Mouse (Mus musculus) ZHBTc4 (cell line): ENCODE results near the gene 1500011B03Rik.

Source experiments
- DNase-seq: peaks from one replicate; pipeline ENCODE4 v3.0.0-alpha.2; 2011; ENCODE audit warnings: low read depth, low spot score

1500011B03Rik gene

DNA sequence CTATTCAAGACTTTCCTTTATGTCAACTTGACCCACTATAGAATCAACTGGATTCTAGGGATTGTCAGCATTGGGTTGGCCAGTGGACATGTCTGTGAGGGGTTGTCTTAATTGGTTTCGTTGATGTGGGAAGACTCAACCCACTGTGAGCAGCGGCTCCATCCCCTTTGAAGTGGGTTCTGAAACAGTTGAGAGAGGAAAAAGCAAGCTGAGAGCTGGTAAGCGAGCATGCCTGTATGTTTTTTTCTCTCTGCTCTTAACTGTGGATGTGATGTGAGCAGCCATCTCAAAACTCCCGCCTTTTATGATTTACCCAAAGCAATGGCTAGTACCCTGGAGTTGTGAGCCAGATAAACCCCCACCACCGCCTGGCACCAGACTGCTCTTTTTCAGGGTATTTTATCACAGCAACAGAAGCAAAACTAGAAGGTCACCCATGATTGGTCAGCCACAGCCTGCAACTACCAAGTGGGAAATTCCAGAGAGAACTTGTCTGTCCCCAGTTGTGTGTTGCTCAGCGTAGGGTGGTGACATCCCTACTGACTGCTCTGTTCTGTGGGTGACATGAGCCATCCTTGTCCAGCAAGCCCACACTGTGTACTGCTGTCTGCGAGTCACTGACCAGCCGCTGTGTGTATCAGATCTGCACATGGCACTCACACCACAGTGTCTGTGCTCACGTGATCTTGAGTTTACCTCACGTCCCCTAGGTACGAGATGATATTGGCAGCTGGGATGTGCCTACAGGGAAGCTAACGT lies 39.7 kb downstream of the 1500011B03Rik start:
- no peak for DNase-seq

DNA sequence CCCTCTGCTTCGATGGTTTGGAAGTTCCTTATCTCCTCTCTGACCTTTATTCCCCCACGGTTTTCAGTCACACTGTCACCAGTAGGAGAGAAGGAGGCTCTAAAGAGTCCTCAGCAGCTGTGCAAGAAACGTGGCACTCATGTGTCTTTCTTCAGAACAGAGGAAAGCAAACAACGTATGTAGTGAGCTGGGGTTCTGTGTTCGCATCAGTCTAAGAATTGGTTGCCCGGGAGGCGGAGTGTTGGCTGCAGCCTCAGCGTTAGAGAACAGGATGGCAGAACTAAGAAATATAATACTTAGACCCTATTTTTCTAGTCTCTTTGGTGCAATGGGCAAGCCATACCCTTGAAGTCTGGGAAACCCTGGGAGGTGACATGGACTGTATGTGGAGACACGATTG lies 40.3 kb downstream of the 1500011B03Rik start:
- no peak for DNase-seq

DNA sequence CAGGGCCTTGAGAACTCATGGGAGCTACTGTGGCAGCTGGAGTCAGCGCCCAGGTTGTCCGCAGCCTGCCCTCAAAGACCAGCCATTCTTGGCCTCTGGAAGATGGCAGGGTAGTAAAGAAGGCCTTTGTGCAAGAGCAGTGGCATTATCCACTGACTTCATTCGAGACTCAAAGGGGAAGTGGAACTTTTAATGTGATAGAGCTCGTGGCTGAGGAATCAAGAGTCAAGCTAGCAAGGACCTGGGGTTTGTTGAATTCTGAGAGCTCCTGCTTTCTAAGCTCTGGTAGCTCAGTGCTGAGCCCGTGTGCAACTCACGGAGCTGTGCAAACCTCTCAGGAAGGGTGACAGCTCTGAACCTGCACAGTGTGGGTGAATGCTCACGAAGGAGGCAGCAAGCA lies 42.4 kb downstream of the 1500011B03Rik start:
- DNase-seq, result no peak

DNA sequence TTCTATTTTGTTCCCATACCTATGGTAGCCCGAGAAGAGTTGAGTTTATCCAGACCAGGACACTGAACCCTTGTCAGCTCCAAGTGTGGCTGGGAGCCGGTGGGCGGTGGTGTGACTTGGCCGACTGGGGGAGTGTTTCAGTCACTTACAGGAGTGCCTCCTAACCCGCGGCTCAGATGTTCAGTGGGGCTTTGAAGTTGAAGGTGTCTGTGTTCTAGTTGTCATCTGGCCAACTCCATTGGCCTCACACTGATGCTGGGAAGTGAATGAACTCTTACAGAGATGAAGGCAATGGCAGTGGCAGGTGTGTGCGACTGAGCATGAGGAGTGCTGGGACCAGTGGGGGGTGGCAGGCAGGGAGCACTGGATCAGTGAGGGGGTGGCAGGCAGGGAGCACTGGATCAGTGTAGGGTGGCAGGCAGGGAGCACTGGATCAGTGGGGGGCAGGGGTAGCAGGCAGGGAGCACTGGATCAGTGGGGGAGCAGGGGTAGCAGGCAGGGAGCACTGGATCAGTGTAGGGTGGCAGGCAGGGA lies 43.2 kb downstream of the 1500011B03Rik start:
- no peak for DNase-seq

DNA sequence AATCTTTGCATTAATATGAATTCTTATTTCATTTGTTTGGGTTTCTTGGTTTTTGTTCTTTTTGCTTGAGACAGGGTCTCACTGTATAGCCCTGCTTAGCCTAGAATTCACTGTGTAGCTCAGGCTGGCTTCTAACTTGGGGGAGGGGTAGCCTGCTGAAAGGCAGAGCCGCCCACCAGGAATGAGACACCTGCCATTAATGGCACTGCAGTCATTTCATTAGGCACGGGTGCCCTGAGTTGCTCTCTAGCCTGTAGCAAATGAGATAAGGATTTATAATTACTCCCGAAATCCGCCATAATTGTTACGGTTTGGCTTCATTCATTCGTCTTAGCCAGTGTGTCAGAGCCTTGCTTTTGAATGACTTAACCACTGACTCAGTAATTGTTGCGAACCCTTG lies 47.1 kb downstream of the 1500011B03Rik start:
- DNase-seq, result no peak

DNA sequence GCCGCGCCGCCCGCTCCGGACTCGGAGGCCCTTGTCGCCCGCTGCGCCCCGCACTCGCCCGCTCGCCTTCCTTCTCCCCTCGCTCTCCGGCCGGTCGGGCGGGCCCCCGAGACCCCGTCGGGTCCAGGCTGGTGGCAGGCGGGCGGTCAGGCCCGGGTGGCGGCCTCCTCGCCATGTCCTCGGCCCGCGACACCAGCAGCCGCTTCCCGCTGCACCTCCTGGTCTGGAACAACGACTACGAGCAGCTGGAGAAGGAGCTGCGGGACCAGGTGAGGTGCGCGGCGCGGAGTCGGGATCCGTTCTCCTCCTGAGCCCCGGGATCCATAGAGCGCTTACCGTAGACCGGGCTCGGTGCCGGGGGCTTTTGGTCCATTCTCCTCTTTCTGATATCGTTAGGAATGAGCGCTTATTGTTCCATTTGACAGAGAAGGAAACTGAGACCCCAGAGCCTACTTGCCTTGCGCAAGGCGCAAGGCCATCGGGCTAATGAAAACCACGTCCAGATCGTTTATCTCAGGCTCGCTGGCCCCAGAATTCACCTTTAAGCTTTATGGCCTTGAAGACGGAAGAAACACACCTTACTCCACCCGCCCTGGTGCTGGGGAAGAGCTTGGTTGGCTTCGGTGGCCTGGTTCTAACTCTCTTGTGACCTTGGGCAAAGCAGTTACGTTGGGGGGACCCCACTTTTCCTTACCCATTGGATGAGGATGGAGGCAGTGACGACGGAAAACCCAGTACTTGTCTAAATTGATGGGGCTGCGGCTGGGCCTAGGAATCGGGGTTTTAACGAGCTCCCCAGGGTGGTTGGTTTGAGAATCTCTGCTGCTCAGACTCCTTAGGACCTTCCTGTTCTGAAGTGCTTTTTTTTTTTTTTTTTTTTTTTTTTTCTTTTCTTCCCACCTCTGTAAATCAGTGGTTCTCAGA lies 48.0 kb downstream of the 1500011B03Rik start, which contains the start of gene Git2:
Gene Git2 (minus strand): TSS at position 462 of the 924 bp plus-strand sequence.
- no peak for DNase-seq

DNA sequence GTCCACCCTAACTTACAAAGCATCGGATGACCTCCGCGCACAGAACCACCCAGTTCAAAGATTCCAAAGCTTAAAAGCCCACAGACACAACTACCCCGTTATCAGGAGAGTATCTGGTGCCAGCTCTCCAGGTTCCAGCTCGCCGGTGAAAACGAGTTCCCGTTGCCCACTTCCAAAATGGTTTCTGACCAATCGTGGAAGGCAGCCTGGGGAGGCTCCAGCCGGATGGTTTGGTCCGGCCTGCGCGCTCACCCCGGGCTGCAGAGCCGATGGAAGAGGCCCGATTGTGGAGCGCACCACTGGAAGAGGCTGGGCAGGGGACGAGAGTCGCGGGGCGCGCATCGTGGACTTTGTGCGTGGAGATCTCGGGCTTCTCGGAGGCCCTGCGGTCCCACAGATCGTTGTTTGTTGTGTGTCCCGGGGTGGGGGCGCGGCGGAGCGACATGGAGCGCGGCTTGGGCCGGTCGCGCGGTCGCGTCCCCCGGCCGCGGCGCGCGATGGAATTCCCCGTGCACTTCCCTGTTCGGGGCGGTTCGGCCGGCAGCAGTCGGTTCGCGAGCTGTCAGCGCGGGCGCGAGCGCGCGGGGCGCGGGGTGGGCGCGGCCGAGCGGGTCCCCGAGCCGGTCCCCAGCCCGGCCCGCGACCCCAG lies 48.7 kb downstream of the 1500011B03Rik start, which contains the start of gene Ankrd13a:
Gene Ankrd13a (plus strand): TSS at position 275 of the 649 bp plus-strand sequence.
- peak; percentile 97 for DNase-seq

DNA sequence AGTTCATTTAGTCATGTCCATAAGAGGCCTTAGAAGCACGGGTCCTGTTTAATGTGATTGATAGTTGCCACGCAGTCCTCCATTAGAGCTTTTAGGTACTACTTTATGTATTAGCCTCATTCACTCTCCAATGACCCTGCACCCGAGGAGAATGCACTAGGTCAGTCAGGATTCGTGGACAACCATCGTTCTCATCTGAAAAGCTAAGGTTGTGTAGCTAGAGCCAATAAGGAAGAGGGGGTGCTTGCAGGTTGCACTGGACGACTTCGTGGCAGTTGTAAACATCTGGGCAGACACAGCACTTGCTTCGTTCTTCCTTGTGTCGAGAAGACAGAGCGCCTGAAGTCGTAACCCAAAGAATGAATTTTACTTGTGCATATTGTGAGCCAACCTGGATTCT lies 49.5 kb downstream of the 1500011B03Rik start:
- DNase-seq, result peak; percentile 41

DNA sequence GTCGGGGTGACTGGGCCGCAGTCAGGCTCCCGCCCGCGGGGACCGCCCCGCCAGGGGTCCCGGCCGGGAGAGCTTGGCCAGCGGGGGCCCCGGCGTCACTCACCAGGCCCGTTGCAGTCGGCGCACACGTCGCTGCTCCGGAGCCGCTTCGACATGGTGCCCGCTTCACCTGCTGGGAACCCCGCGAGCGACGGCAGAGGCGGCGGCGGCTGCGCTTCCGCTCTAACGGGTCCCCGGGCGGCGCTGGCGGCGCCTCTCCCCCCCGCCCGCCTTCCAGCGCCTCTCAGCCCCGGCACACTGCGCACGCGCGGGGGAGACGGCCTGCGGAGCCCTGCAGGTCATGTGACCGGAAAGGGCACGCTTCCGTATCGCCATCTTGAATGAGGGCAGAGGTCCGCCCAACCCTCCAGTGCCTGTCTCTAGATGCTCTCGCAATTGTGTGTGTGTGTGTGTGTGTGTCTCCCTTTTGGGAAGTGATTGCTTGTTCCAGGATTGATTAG lies 50.0 kb downstream of the 1500011B03Rik start:
- peak; percentile 100 for DNase-seq

DNA sequence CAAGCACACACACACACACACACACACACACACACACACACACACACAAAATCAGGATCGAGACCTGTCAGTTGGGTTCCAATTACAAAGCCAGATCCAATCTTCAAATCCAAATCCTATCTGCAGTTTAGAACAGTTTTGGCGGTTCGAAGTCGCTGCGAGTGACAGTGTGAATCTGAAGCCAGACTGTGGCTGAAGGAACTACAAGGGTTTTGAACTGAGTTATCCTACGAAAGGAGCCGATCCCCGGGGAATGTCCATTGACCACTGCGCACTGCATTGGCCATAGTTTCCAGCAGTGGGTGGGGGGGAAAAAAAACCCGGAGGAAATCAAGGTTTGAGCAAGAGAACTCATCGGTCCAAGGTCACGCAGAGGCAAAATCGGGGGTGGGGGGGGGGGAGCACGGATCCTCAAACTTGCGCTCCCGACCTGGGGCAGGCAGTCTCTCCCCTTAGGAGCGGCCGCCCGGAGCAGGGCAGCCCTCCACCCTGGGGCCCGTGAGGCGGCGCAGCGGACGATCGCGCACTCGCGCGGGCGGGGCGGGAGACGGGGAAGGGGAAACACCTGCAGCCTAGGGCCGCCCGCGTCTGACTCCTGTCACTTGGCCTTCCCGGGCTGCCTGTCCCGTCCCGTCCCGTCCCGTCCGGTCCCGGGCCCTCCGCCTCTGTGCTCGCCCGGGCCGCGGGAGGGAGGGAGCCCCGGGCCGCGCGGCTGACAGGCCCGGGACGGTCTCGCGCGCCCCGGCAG lies 50.6 kb downstream of the 1500011B03Rik start:
- peak; percentile 59 for DNase-seq

DNA sequence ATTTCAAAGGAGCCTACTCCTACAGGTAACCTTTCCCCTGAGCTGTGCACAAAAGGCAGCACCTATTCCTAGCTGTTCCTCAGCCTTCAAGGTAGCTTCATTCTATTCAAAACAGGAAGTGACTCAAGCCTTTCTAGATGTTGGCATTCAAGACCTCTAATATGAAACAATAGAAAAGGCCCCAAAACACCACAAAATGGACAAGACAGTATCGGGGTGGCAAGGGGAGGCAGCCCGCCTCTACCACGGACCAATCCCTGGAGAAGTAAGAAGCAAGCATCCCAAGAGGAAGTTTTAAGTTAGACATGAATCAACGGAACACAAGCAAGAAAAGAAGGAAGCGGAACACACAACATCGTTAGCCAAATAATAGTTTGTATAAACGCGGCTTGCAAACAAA lies 51.5 kb downstream of the 1500011B03Rik start:
- no peak for DNase-seq

DNA sequence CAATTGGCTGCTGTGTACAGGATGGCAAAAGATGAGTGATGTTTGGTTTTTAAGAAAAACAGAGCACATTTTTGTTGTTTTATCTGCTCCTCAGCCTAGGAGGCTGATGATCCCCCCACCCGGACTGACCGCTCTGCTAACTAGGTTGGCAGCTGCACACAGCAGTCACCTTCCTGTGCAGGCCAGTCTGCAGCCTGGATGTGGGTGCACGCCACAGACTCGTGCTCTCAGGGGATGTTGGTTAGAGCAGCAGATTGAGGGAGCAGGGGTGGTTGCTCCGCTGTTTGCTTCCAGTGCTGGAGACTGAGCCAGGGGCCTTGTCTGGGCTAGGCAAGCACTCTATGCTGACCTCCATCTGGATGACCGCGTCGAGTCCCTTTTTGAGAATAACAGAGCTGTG lies 53.5 kb downstream of the 1500011B03Rik start:
- no peak for DNase-seq

DNA sequence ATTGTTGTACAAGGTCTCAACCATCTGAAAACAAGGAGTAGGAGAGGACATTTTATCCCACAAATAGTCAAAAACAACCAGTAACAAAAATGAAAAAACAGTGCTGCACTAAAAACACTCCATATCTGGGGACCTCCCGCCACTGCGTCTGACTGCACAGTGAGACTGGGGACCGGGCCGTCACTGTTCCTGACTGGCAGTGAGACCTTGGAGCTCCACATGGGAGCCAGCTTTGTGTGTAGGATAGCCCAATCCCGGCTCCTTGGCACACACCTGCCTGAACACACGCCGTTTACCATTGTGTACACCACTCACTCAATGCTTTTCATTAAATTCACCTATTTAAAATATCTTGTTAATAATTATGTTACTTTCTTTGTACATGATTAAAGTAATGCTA lies 56.1 kb downstream of the 1500011B03Rik start:
- no peak for DNase-seq

DNA sequence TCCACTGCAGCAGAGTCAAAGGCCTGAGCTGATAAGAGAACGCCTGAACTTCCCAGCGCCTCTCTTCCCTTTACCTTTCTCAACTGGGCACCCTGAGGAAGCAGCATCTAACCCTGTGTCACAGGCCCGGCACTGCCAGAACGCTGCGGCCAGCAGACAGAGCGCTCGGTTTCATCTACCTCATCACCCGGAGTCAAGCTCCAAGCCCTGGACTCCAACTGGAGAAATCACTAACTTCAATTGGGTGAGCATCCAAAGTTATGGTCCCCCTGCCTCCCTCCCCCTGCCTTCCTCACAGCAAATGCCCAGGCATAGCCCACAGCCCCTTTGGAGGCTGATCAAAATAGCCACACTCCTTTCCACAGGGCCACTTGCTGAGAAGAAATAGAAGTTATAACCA lies 56.6 kb downstream of the 1500011B03Rik start:
- no peak for DNase-seq

DNA sequence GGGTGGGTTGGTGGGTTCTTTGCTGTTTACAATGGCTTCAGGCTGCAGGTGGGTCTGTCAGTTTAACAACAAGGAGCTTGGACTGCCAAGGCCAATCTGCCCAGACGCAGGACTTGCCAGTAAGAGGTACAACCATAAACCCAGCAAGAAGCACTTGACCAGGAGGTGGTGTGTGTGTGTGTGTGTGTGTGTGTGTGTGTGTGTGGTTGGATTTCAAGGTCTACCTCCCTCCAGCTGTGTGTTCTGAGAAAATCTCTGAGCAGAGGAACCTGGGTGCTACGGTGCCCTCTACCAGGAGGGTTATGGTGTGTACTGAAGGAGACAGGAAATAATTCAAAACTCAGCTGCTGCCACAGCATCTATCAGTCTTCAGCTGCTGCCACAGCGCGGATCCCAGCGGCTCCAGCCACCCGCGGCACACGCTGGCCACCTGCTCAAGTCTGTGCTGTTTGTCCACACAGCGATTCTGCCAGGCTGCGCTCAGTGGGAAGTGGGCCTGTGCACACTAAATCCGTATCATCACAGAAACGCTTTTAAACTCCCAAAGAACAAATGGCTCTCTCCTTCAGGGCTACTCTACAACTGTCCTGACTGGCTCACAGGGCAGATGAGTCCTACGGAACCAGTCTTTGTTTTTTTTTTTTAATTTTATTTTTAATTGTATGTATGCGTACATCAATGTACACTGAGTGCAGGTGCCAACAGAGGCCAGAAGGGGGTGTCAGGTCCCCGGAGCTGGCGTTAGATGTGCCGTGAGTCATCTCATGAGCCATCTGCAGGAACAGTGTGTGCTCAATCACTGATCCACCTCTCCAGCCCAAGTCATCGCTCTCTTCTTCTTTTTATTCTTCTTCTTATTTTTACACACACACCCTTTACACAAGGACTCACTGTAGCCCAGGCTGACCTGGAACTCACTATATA lies 58.2 kb downstream of the 1500011B03Rik start:
- peak; percentile 76 for DNase-seq

DNA sequence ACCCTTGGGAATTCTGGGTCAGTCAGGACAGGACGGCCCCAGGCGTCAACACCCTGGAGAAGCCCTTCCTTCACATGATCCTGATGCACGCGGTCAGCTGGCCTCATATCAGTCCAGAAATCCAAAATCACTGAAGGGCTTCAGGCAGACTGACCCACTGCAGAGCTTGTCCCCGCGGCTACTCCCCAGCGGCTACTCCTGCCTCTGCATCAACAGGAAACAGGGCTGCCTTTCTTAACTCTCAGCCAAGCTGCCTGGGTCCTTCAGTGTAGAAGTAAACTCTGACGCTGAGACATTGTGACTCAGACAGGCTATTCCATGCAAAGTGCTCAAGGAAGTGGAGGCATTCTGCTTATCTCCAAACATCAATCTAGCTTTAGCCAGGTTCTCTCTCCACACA lies 61.3 kb downstream of the 1500011B03Rik start:
- DNase-seq, result no peak

DNA sequence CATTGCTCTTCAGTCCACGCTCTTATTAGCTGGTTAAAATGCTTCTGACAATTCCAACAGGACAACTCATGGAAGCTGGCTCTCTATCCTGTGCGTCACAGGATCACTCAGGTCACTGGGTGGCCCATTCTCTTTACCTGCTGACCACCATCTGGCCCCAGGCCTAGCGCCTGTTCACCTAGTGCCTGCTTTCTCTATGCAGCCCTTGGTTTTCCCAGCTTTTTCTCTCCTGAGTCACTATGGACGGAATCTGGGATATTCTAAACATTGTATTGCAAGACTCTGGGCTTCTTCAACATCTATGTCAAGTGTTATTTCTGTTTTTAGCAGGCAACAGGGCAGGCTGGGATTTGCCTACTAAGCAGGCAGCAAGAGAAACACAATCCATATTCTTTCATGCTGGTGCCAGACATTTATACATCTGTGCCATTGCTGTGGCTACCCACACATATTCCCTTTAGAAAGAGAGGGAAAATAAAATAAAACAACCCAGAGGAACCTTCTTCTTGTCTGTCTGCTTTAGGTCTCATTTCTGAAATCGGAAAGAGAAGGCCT lies 63.7 kb downstream of the 1500011B03Rik start:
- DNase-seq, result no peak
